Mouse (Mus musculus): ENCODE measurements around the gene Tekt1. TPM values are rescaled to one million over a fixed set of nuclear protein-coding genes. Genes with fewer than 3 reads are reported as not detected.
"Not testable (repeated sequence)": the region's sequence is repeated elsewhere in the genome, so short reads cannot be mapped to it uniquely, and the experiment has no call there.

Tekt1 gene
- polyA plus RNA-seq, 1 experiment: 1.1 TPM

DNA sequence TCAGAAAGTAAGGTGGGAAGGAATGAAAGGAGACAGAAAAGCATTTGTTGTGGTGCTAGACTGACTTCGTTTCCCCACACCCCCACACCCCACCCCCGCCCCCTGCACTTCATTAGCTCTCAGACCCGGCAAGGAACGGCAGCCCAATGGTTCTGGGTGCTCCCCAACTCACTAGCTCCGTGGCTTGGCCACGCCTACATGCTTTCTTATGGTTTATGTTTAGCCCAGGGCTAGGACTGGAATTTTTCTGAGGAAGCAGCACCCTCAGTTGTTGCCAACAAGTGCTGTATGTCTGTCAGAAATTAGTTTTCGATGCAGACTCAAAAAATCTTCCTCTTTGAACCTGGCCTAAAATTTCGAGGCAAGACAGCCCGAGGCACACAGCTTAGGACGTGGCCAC lies 13.7 kb downstream of the Tekt1 start:
- 48% methylated on average over 10 of the region's 10 CpGs for WGBS
- TF ChIP-seq CTCF (IDR thresholded peaks at IDR 0.05; ENCODE audit: borderline replicate concordance, insufficient read depth, low read depth, low read length): no peak
- TF ChIP-seq POLR2A (IDR thresholded peaks at IDR 0.05; ENCODE audit: borderline replicate concordance, insufficient read depth, low read length): no peak
- Histone ChIP-seq H3K4me3 (replicated peaks; ENCODE audit: insufficient read depth, low read depth, low read length) (no peak overlapping the region), H3K27ac (ENCODE audit: insufficient read depth, low read length) (no peak overlapping the region), H3K4me1 (ENCODE audit: control insufficient read depth, insufficient read depth, low read length) (peaks cover 12% of the 10 kb centered on the region), H3K27me3 (ENCODE audit: control insufficient read depth, insufficient read depth, low read length) (no peaks in the 10 kb centered on the region)
- DNase-seq: no peak

DNA sequence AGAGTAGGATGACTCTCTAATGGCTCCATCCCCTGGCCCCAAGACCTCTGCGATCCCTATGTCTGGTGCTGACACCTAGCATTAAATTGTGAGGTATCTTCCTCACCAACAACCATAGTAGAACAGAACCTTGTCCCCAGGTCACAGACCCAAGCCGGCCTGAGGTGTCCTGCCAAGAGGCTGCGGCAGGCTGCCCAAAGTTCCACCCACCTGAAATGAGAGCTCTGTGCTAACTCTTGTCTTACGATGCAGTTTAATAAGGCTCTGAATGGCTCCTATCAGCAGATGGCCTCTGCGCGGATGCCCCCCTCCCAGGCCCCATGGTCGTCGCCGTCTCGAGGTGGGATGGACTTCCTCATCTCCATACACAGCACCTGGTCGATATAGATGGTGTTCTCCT lies 17.8 kb downstream of the Tekt1 start:
- TF ChIP-seq POLR2A (IDR thresholded peaks at IDR 0.05; ENCODE audit: borderline replicate concordance, insufficient read depth, low read length) (no peak), CTCF (IDR thresholded peaks at IDR 0.05; ENCODE audit: borderline replicate concordance, insufficient read depth, low read depth, low read length) (no peak)
- DNase-seq: no peak
- H3K27me3 ChIP-seq (ENCODE audit: control insufficient read depth, insufficient read depth, low read length): no peaks in the 10 kb centered on the region
- H3K4me3 ChIP-seq (replicated peaks; ENCODE audit: insufficient read depth, low read depth, low read length): no peak overlapping the region
- H3K27ac ChIP-seq (ENCODE audit: insufficient read depth, low read length): no peak overlapping the region
- 92% methylated on average over 11 of the region's 11 CpGs for WGBS
- peaks cover 9% of the 10 kb centered on the region; the same call in 1 of the 2 replicates for H3K4me1 ChIP-seq (ENCODE audit: control insufficient read depth, insufficient read depth, low read length)

- peaks cover 7% of the 10 kb centered on the region; the same call in 1 of the 2 replicates for H3K4me1 ChIP-seq (ENCODE audit: control insufficient read depth, insufficient read depth, low read length)
- no peak for DNase-seq
- no peak for TF ChIP-seq POLR2A (IDR thresholded peaks at IDR 0.05; ENCODE audit: borderline replicate concordance, insufficient read depth, low read length)
- peak; percentile 36 for TF ChIP-seq CTCF (IDR thresholded peaks at IDR 0.05; ENCODE audit: borderline replicate concordance, insufficient read depth, low read depth, low read length)
- no peaks in the 10 kb centered on the region for H3K27me3 ChIP-seq (ENCODE audit: control insufficient read depth, insufficient read depth, low read length)
- 58% methylated on average over 8 of the region's 8 CpGs for WGBS
- H3K27ac ChIP-seq (ENCODE audit: insufficient read depth, low read length): no peak overlapping the region
- H3K4me3 ChIP-seq (replicated peaks; ENCODE audit: insufficient read depth, low read depth, low read length): no peak overlapping the region
Measured at GRCm38 (mm10) chr11:72343904-72344303, 18.3 kb downstream of the Tekt1 start.

DNA sequence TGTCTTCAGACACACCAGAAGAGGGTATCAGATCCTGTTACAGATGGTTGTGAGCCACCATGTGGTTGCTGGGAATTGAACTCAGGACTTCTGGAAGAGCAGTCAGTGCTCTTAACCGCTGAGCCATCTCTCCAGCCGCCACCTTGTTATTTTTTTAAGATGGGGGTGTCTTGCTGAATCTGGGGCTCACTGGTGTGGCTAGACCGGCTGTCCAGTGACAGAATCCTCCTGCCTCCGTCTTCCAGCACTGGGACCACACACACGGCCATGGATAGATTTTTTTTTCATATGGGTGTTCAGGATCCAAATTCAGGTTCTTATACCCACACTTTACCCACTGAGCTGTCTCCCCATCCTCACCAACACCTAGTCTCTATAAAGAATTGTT lies 19.0 kb downstream of the Tekt1 start:
- DNase-seq; H3K4me1 ChIP-seq (ENCODE audit: control insufficient read depth, insufficient read depth, low read length); H3K27ac ChIP-seq (ENCODE audit: insufficient read depth, low read length); H3K4me3 ChIP-seq (replicated peaks; ENCODE audit: insufficient read depth, low read depth, low read length); H3K27me3 ChIP-seq (ENCODE audit: control insufficient read depth, insufficient read depth, low read length): not testable (repeated sequence)
- WGBS: 91% methylated on average over 5 of the region's 5 CpGs

GRCm38 (mm10) chr11:72342549-72343237 lies 19.5 kb downstream of the Tekt1 start:
- Histone ChIP-seq H3K4me1 (ENCODE audit: control insufficient read depth, insufficient read depth, low read length) (no peaks in the 10 kb centered on the region), H3K4me3 (replicated peaks; ENCODE audit: insufficient read depth, low read depth, low read length) (no peak overlapping the region), H3K27me3 (ENCODE audit: control insufficient read depth, insufficient read depth, low read length) (no peaks in the 10 kb centered on the region), H3K27ac (ENCODE audit: insufficient read depth, low read length) (no peak overlapping the region)
- peak; percentile 57 to 58 for DNase-seq
- 13% methylated on average over 7 of the region's 7 CpGs for WGBS
- no peak for TF ChIP-seq POLR2A (IDR thresholded peaks at IDR 0.05; ENCODE audit: borderline replicate concordance, insufficient read depth, low read length)
- TF ChIP-seq CTCF (IDR thresholded peaks at IDR 0.05; ENCODE audit: borderline replicate concordance, insufficient read depth, low read depth, low read length): peak; percentile 77

GRCm38 (mm10) chr11:72339716-72340115 lies 22.5 kb downstream of the Tekt1 start:
- no peak overlapping the region for H3K27ac ChIP-seq (ENCODE audit: insufficient read depth, low read length)
- WGBS: 46% methylated on average over 4 of the region's 4 CpGs
- no peak overlapping the region for H3K4me3 ChIP-seq (replicated peaks; ENCODE audit: insufficient read depth, low read depth, low read length)
- no peaks in the 10 kb centered on the region for H3K27me3 ChIP-seq (ENCODE audit: control insufficient read depth, insufficient read depth, low read length)
- H3K4me1 ChIP-seq (ENCODE audit: control insufficient read depth, insufficient read depth, low read length): no peaks in the 10 kb centered on the region
- TF ChIP-seq CTCF (IDR thresholded peaks at IDR 0.05; ENCODE audit: borderline replicate concordance, insufficient read depth, low read depth, low read length) (no peak), POLR2A (IDR thresholded peaks at IDR 0.05; ENCODE audit: borderline replicate concordance, insufficient read depth, low read length) (no peak)
- no peak for DNase-seq

DNA sequence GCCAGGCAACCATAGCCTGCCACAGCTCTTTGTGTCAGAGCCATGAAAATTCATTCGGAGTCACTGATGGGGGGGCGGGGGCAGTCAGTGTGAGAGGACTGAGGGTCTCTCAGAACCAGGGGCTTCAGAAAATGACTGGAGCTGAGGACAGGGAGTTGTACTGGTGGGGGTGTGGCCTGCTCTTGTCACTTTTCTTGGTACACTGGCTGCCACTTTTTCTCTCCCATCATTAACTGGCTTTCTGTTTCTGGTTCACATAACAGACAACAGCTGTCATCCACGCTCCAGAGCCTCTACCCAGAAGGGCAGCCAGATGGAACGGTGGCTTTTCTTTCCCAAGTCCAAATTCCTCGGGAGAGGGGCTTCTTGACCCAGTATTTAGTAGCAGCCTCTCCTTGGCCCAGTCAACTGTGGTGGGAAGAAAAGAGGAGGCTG lies 23.8 kb downstream of the Tekt1 start:
- Histone ChIP-seq H3K4me3 (replicated peaks; ENCODE audit: insufficient read depth, low read depth, low read length) (no peak overlapping the region), H3K27ac (ENCODE audit: insufficient read depth, low read length) (no peak overlapping the region), H3K4me1 (ENCODE audit: control insufficient read depth, insufficient read depth, low read length) (no peaks in the 10 kb centered on the region), H3K27me3 (ENCODE audit: control insufficient read depth, insufficient read depth, low read length) (no peaks in the 10 kb centered on the region; the same call in 1 of the 2 replicates)
- no peak for DNase-seq
- 14% methylated on average over 5 of the region's 5 CpGs for WGBS
- TF ChIP-seq CTCF (IDR thresholded peaks at IDR 0.05; ENCODE audit: borderline replicate concordance, insufficient read depth, low read depth, low read length) (no peak), POLR2A (IDR thresholded peaks at IDR 0.05; ENCODE audit: borderline replicate concordance, insufficient read depth, low read length) (no peak)

DNA sequence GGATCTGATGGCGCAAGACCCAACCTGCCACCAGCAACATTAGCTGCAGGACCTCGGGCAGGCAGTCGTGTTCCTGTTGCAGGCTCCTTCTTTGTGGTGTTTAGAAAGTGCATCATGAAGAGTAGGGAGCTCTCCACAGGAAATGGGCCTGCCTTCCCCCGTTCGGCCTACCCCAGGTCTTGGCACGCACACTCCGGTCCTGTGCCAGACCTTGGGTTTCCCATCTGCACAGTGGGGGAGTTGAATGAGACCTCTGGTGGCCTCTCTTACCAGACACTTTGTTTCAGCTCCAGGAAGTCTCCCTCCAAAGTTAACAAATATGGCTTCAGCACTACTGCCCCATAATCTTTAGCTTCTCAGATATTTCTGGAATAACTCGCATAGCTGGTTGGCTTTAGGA lies 25.5 kb downstream of the Tekt1 start:
- TF ChIP-seq POLR2A (IDR thresholded peaks at IDR 0.05; ENCODE audit: borderline replicate concordance, insufficient read depth, low read length) (no peak), CTCF (IDR thresholded peaks at IDR 0.05; ENCODE audit: borderline replicate concordance, insufficient read depth, low read depth, low read length) (no peak)
- DNase-seq: no peak
- Histone ChIP-seq H3K4me1 (ENCODE audit: control insufficient read depth, insufficient read depth, low read length) (no peaks in the 10 kb centered on the region), H3K4me3 (replicated peaks; ENCODE audit: insufficient read depth, low read depth, low read length) (no peak overlapping the region), H3K27me3 (ENCODE audit: control insufficient read depth, insufficient read depth, low read length) (no peaks in the 10 kb centered on the region; the same call in 1 of the 2 replicates), H3K27ac (ENCODE audit: insufficient read depth, low read length) (no peak overlapping the region)
- WGBS: 44% methylated on average over 8 of the region's 8 CpGs
